Mouse (Mus musculus) right cerebral cortex, postnatal 14 days (tissue): ENCODE results near the gene Ptprm.

Experiments
- DNase-seq: peaks from one replicate; pipeline ENCODE4 v3.0.0; 2022

Ptprm gene

DNA sequence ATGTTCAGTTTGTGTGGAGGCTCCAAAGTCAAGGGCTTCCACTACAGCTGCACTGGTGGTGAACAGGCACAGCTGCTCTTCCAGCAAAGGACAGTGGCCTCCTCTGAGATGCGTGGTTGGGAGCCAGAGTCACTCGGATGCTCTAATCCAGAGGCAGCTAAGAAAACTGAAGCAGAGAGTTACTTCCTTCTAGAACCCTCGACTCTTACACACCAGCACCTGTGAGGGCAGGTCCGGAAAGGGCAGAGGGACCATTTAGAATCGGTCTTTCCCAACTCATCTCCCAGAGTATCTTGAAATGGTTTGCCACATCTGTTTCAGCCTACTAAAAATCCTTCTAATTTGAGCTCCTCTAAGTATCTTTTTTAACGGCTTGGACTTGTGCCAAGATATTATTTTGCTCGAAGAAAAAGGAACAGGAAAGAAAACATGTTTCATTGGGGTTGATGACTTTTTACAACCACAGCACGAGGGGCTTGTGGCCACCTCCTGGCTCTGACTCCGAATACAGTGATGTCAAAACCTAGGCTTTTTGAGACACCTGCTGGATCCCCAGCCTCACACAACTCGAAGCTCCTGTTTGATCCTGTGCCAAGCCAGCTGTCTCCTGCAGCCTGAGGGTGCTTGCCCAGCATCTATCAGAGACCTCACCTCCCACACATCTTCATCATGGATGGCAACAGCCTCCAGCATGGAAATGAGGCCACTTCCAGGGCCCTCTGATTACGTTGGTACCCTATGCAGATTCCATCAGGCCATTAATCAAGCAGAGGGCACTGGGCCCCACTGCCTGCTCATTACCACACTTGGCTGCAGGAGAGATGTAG is 652.7 kb downstream of the Ptprm start:
- no peak for DNase-seq

DNA sequence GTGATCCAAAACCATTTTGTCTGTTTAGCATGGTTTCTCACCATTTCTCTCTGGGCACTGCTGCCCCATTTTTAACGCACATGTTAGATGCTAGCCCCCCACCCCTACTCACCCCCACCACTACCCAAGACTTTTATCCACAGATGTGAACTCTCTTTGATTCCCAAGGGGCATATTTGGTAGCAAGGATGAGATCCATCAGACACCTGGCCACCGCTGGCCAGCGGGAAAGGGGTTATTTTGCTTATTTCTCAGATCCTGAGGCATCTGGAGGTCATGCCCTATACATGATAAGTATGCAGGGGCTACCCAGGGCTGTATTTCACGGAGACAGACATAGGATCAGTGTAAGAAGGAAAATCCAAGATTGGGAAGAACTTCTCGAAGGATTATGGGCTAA is 654.4 kb downstream of the Ptprm start:
- no peak for DNase-seq

DNA sequence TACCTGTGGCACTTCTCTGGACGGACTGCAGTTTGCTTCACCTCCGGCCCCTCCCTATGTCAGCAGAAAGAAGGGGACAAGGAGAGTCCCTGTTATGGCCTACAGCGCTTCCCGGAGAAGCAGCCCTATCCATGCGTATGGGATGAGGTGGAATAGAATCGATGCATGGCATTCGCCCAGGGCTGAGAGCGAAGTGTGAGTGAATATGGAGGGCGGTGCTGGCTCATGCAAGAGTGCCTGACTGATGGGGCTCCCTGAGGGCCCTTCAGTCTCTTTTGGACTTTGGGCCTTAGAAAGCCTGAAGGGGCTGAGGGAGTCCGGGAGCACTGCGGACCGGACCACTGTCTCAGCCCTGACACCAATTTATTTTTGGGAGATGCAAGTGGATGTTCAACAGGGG is 656.6 kb downstream of the Ptprm start:
- DNase-seq: no peak

DNA sequence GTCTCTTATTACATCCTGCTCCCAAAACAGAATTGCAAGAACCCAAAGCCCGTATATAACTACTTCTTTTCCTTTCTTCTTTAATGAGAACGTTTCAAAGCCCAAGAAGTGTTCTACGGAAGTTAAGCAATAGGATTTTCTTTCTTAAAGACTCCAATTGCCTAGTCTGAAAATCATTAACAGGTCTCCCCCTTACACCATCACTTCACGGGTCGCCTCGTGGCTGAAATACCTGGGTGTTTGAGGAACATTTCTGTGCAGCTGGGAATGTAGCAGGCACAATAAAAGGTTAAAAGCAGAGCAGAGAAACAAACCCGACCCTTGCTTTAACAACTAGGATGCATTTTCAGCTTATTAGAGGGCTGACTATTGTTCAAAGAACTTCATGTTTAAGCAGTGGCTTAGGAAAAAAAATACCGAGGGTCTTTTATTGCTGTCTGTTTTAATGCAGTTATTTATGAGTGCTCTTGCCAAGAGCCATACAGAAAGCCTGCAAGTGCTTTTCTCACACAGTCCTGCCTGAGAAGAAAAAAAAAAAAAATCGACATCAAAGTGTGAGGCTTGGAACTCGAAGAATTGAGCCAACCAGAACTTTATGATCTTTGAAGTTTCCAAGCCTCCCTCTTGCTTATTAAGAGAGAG is 657.6 kb downstream of the Ptprm start:
- DNase-seq: no peak

DNA sequence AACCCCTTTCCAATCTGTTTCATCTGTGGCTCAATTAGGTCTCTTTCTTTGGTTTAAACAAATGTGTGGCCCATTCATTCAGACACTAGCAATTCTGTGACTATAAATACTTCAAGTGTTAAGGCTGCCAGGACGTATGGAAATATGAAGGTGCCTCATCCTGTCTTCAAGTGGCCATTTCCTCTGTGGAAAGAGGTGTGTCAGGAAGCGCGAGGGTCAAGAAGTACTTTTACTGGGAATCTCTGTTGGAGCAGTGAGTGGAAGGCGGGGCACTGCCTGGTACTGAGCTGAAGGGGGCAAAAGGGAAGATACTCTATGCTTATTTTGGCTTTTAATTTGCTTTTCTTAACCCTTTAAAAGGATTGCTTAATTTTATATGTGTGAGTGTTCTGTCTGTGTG is 659.9 kb downstream of the Ptprm start:
- no peak for DNase-seq

DNA sequence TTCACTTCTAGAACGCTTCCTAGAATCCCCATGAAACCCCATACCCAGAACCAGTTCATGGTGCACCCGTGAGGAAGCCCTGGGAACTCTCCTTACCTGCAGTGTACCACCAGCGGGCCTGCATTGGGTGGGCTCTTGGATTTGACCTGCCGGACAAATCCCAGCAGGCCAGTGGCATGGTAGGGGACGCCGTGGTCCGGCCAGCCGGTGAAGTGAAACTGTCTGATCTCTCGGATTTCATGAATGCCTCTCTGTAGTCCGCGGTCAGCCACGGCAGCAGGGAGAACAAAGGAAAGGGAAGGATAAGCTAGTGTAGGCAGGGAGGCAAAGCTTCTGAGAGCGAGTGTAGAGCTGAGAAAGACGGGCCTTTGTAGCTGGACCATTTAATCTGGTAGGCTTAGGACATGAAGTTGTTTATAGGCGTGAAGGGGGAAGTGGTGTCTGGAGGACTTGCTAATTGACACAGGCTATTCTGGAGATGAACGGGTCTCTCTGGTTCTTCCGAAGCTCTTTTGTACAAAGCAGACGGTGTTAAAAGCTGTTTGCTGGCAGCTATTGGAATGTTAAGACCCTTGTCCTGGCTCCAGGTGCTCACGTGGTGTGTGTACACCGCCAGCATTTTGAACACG is 660.5 kb downstream of the Ptprm start:
- no peak for DNase-seq

DNA sequence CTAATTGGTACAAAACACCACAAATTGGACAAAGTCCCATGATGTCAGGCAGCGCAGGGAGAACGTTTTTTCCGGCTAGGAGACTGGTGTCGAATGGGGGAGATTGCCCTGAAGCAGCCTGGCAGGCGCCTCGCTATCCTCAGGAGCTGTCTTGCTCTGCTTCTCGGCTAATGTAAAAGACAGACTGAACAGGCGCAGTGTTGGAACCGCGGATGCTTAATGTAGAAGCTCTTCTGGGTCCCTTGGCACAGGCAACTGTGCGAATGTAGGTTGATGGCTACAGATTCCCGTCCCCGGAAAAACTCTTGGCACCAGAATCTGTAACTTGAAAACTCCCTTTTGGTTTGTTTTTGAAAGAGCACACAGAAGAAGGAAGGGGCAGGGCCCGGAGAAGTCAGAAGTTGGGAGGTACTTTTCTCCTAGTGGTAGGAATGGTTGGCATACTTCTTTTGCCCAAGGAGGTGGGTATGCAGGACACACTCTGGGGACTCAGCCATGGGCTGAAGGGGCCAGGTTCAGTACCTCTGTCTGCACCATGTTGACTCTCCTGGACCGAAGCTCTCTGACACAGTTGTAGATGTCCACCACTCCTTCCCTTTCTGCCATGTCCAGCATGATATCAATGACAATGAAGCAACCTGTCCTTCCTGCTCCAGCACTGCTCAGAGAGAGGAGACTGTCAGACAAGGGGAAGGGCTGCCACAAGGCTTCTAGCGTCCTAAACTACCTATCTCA is 661.1 kb downstream of the Ptprm start:
- DNase-seq: no peak

DNA sequence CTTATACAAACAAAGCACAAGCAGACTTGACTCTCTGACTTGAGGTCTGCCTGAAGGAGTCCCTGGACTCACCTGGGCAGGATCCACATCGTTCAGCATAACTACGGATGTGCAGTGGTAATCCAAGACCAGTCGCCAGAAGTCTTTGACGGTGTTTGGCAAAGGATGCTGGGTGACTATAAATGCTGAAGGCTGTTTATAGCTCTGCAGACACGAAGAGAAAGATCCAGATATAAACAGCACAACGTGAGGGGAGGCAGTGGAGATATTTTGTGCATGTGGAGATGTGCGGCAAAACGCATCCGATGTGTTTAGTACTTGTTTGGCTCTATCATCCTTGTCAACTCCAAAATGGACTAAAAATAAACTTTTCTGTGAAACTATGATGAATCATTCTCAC is 666.1 kb downstream of the Ptprm start:
- no peak for DNase-seq

DNA sequence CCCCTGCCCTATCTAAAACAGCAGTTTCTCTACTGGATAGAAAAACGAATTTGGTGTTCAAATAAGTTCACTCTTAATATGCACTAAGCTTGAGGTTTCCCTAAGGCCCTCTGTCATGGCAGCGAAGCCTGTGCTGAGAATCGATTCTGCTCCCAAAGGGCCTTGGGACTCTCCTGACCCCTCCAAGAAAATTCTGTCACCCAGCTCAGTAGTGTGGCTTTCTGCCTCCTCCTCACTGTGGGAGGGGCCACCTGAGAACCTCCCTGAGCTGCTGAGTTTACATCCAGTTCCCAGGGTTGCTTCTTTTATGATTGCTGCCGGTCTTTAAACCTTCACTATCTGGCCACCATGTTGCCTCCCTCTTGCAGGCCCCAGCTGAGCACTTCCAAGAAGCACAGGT is 666.7 kb downstream of the Ptprm start:
- no peak for DNase-seq

DNA sequence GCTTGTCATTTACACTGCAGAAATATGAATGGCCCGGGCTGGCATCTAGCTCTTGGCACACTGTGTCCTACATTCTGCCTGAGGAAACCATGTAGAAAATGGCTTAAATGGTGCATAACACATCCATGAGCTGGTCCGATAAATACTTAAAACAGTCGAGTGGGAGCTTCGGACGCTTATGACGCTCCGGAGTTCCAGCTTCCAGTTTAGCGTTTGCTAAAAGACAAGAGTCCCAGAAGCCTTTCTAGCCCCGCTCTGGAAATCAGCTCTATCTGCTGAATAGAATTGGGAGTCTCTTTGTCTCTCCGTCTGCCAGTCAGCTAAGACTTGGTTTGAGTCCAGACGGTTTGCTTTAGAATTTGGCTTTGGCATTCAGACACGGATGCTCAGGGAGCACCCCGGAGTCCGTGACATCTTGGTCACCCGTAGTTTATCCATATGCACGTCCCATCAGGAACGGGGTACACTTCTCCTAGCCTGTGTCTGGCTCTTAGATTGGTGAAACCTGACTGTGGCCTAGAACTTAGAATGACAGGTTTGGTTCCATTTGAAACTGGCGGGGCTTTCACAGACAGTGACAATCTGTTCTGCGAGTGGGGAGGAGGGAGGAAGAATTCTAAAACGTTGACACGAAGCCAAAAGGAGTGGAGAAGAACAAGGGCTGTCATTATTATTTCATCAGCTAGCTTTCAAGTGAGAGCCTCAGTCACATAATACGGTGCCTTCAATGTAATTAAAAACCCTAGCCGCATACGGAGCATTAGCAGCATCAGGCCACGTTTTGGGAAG is 667.4 kb downstream of the Ptprm start:
- DNase-seq: no peak

DNA sequence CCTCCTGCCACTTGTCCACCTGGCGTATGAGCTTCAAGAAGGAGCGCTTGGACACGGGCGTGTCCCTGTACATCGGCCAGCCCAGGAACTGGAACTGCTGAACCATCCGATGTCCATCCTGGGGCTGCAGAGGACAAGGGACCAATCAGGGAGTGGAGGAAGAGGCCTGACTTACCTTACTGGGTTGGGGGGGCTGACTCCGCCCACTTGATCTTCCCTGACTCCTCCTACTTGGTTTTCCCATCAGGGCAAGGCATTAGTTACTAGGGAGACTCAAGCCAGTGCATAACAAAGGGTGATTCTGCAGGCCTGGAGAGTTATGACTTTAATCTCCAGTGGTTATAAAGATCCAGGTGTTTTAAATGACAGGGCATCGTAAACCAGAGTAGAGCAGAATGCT is 670.8 kb downstream of the Ptprm start:
- DNase-seq: no peak

DNA sequence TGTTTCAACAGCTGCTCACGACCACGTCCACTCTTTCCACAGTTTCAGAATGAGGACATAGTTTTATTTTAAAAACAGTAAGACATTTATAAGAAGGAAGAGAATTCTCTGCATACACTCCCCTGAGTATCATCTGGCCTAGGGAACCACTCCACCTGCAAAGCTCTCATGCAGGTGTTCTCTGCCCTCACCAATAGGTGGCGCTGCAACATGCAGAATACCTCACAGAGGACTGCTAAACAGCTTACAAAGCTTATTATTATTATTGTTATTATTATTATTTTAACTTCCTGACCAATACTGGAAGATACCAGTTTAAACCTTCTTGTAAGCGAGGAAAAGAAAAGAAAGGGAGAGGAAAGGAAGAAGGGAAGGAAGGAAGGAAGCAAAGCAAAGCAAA is 673.6 kb downstream of the Ptprm start:
- peak; percentile 58 for DNase-seq

DNA sequence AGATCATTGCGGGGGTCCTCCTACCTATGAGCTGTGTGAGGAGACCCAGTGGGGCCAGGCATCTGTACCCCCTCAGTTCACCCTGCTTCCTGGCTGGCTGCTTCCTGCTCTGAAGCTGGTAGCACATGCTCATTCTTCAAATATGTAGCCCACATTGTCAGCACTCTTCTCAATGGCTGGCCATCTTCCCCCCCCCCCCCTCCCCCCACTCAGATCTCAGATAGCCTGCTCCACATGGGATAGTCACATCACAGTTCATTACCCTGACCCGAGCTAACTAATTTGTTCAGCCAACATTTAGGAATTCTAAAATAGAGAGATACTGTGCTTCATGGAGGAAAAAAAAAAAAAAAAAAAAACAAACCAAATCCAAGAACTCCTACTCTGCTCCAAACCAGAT is 679.6 kb downstream of the Ptprm start:
- no peak for DNase-seq

DNA sequence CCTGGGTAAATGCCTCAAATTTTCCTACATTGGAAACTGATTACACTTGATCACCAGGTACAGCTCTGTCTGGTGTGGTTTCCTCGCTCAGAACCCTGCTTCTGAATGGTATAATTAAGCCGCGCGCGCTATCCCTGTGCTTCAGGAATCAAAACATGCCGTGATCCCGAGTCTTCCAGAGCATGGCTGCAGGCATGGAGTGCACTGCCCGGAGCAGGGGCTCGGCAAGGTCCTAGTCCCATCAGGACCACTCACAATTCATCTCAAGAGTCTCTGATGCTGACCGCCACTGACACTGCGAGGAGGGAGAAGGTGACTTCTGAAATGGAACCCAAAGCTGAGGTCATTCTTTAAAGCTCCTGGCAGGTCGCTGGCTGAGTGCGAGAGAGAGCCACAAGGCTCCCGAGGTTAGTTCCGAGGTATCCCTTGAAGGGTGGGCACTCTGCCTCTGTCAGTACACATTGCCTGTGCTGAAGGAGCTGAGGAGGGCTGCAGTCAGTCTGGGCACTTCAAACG is 682.5 kb downstream of the Ptprm start:
- no peak for DNase-seq

DNA sequence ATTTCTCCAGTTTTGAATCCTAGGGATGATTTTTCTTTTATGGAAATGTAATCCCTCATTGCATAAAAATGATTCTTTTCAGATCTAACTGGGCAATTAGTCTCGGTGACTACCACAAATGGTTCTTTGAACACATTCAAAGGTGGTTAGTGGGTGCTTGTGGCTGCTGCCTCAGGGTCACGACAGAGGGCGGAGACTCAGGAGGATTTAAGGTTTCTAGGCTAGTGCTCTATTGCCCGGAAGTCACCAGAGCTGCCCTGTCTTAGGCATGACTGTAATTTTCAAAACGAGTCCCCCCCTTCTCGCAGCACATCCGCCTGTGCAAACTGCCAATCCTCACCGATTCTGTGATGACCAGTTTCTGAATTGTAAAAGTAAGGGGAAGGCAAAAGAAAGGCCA is 683.0 kb downstream of the Ptprm start:
- DNase-seq: no peak

DNA sequence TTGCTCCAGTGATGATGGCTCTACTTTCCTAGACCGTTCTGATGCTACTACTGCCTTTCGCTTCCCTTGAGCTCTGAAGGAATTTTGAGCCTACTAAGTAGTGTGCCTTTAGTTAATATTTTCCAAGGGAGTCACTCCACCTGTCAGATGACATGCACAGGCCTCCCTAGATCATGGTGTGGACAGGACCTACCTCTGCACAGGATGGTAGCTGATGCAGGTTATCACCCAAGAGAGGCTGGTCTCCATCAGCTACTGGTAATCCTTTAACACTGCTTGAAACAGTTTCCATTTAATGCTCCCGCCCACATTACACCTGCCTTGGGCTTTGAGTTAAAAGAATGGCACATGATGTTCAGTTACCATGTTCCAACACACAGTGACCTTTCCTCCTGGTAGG is 688.5 kb downstream of the Ptprm start:
- DNase-seq: no peak

DNA sequence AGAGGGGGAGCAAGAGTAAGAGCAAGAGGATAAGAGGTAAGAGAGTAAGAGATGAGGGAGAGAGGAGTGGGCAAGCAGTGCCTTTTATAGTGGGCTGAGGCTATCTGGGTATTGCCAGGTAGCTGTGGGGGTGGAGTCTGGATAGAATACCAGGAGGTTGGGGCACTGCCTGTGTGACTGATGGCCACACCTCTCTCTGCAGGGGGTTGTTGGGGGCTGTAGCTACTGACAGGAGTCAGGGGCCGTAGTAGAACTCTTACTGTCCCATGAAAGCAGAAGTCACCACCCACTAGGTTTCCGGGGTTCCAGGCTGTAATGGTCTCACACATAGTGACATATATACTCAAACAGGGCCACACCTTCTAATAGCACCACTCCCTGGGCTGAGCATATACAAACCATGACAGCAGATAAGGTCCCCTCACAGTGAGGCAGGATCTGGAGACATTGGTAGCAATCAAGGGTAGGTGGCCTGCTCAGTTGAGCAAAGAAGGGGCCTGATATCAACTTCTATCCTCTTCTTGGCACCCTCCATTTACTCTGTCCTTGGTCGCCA is 689.0 kb downstream of the Ptprm start:
- no peak for DNase-seq

DNA sequence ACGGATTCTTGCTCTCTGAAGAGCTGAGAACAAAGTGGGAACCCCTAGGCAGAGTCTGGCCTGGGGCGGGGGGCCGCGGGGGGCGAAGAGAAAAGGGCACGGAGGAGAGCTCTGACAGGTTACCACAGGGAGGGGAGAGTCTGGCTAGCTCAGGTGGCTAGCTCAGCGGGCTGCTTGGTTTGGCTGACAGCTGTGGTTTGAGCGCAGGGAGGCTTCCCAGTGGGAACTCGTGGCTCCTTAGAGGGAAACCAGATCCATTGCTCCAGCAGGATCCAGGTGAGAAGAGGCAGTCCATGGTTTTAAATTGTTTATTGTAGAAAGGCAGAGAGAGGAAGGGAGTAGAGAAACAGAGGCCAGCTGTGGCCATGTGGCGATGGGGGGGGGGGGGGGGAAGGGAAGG is 689.5 kb downstream of the Ptprm start:
- DNase-seq: no peak

DNA sequence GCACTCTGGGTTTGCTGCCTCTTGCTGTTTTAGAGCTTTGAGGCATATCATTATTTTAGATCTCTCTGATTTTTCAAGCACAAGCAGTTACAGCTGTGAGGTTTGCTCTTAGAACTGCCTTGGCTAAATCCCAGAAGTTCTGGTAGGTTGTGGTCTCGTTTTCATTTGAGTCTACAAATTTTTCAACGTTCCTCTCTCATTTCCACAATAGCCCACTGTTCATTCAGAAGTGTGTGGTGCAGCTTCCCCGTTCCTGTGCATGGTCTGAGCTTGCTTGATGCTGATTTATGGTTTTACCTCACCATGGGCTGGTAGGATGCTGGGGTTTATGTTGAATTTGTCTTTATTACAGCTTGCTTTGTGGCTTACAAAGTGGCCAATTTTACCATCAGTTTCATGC is 695.0 kb downstream of the Ptprm start:
- DNase-seq: no peak

DNA sequence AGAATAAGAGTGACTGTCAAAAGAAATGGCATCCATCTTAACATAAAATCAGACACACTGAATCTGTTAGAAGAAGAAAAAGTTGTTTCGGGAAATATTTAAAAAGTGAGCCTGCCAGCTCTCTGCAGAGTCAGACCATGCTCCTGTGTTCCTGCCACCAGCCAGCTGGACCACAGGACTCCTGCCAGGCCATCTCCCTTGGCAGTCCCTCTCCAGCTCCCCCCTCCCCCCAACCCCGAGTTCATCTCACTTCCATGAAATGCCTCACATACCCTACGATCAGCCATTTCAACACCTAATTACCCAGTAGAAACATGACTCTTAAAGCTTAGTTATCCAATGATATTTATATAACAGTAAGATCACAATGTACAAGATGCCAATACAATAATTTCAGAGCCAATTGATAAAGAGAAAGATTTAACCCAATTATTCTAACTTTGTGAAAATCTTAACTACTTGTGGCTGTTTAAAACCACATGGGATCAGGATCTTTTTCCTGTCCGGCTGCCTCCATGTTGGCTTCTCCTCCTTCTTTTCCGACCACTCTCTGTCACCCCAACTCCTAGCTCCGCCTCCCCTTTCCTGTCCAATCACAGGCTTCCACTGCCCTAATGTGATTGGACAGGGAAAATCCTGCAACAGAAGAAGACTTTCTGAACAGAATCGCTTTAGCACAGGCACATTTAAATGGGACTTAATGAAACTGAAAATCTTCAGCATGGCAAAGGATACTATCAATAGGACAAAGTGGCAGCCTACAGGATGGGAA is 716.1 kb downstream of the Ptprm start:
- DNase-seq: no peak

DNA sequence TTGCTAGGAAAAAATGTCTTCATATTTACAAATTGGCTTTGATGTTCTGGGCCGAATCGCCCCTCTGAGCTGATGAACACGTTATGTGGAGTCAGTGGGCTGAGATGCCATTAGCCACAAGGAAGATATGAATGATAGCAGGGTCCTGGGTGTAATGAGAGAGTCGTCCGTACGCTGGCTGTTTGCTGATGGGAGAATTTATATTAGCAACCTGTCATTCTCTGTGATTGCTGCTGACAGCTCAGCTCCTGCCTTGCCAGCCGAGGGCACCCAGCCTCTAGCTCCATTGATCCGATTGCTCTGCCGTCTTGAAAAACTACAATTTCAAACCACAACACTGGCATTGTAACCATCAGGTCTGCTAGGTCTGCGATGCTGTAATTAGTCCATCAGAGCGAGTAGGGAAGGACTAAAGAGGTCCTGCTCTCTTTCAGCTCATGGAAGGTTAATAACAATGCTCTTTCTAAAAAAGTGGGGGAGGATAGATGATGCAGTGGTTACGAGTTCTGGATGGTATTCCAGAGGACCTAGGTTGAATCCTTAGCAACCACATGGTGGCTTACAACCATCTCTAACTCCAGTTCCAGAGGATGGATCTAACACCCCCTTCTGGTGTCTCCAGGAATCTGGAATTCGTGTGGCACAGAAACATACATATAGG is 734.1 kb downstream of the Ptprm start:
- no peak for DNase-seq
